Mouse (Mus musculus): ENCODE data around the gene Wnk2. TPM values are rescaled to one million over a fixed set of nuclear protein-coding genes. Genes with fewer than 3 reads are reported as not detected.
A peak's percentile ranks its signal among the peaks of the same experiment; 100 is the strongest.

Wnk2 gene
- polyA plus RNA-seq, 1 experiment from 2014 or later: not detected

DNA sequence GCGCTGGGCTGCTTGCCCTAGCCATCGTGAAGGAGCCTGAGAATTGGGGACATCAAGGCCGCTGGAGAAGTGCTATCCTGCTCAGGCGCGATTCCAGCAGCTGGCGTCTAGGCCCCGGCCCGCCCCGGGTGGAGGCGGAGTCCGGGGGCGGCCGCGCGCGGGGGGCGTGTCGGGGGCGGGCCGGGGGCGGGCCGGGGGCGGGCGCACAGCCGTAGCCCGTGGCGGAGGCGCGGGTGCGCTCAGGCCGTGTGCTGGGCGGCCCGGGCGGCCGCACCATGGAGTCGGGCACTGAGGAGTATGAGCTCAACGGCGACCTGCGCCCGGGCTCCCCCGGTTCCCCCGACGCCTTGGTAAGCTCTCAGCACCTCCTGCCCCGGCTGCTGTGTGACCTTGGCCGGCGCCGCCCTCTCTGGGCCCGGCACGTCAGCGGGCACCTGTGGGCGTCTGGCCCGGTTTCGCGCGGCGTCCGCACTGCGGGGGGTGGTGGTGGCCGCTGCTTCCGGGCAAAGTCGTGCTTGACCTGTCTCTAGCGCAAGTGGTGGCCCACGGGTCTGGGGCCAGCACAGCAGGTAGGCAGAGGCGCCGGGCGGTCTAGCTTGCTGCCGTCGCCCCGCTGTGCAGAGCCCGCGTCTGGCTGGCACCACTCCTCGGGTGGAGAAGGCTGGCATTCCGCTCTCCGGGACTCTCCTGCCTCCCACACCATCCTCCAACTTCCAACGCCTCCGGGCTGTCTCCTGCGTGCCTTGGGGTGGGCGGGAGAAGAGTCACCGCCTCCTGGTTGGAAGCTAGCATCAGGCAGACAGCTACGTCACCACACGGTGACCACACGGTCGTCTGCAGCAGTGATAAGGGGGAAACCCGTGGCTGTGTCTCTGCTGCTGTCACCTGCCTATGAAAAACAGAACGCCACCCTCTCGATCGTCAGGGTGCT, 39.7 kb upstream of the Wnk2 start, which contains the start of gene Ninj1:
Gene Ninj1, plus strand, starts transcription at position 198 of the 931 bp plus-strand sequence.
- peak within 1 kb of the TSS; percentile 68 for H3K4me3 ChIP-seq (ENCODE audit: inconsistent target)
- peaks cover 48% of the 10 kb centered on the region for H3K79me2 ChIP-seq (ENCODE audit: inconsistent target)
- WGBS (ENCODE audit: missing documents): under 1% methylated on average over 84 of the region's 87 CpGs
- H3K36me3 ChIP-seq (ENCODE audit: inconsistent target): no peaks in the 10 kb centered on the region
- peak within 1 kb of the TSS; percentile 99 for H3K27ac ChIP-seq

DNA sequence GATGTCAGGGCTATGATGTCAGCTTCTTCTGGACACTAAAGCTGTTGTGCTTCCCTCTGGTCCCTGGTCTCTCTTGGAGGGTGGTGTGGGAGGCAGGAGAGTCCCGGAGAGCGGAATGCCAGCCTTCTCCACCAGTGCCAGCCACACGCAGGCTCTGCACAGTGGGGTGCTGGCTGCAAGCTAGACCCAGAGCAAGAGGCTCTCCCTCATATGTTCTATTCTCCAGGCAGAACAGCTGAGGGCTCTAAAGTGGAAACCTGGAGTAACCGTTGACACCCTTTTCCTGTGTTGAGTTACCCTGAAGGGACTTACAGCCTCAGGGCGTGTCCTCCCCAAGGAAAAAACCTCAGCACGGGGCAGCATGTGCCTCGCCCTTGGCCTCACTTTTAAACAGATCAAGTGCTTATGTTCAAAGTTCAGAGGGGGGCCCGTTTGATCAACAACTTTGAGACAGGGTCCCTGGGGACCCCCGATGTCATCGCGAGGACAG, 39.0 kb upstream of the Wnk2 start:
- H3K36me3 ChIP-seq (ENCODE audit: inconsistent target): no peaks in the 10 kb centered on the region
- peak overlapping the region; percentile 67 for H3K27ac ChIP-seq
- peaks cover 41% of the 10 kb centered on the region for H3K79me2 ChIP-seq (ENCODE audit: inconsistent target)
- WGBS (ENCODE audit: missing documents): 29% methylated on average over 11 of the region's 11 CpGs
- no peak overlapping the region for H3K4me3 ChIP-seq (ENCODE audit: inconsistent target)

DNA sequence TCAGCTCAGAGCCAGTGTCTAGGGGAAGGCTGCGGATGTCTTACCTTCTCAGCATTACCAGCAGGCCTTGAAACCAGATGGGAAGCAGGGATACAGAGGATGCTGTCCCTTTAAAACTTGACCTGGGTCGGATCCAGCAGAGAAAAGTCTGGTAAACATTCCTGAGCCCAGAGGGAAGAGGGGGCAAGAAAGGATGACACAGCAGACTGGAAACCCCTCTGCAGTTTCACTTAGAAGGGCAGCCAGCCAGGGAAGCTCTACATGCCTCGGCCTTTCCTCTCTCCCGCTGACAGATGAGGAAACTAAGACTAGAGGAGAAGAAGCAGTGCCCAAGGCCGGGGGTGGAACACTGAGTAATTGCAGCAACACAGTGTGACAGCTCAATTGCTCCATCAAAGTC, 35.8 kb upstream of the Wnk2 start:
- 53% methylated on average over 4 of the region's 5 CpGs for WGBS (ENCODE audit: missing documents)
- no peak overlapping the region for H3K27ac ChIP-seq
- H3K36me3 ChIP-seq (ENCODE audit: inconsistent target): no peaks in the 10 kb centered on the region
- no peak overlapping the region for H3K4me3 ChIP-seq (ENCODE audit: inconsistent target)
- H3K79me2 ChIP-seq (ENCODE audit: inconsistent target): peaks cover 10% of the 10 kb centered on the region

DNA sequence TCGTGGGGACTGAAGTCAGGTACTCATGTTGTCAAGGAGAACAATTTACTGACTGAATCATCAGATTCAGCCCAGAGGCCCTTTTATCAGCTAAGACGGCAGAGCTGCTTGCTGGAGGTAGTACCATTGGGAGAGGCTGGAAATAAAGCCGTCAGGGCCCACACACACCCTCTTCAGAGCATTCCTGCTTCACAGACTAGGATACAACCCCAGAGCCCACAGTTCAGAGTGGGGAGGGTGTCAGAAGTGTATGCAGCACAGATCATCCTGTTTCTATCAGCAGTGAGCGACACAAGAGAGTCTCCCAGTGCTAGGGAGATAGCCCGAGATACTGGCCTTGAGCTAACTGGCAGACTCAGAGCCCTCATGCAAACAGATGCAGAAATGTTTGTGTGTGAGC, 35.3 kb upstream of the Wnk2 start:
- no peak overlapping the region for H3K27ac ChIP-seq
- 95% methylated on average over 5 of the region's 5 CpGs for WGBS (ENCODE audit: missing documents)
- peaks cover 5% of the 10 kb centered on the region for H3K79me2 ChIP-seq (ENCODE audit: inconsistent target)
- H3K36me3 ChIP-seq (ENCODE audit: inconsistent target): no peaks in the 10 kb centered on the region
- no peak overlapping the region for H3K4me3 ChIP-seq (ENCODE audit: inconsistent target)

DNA sequence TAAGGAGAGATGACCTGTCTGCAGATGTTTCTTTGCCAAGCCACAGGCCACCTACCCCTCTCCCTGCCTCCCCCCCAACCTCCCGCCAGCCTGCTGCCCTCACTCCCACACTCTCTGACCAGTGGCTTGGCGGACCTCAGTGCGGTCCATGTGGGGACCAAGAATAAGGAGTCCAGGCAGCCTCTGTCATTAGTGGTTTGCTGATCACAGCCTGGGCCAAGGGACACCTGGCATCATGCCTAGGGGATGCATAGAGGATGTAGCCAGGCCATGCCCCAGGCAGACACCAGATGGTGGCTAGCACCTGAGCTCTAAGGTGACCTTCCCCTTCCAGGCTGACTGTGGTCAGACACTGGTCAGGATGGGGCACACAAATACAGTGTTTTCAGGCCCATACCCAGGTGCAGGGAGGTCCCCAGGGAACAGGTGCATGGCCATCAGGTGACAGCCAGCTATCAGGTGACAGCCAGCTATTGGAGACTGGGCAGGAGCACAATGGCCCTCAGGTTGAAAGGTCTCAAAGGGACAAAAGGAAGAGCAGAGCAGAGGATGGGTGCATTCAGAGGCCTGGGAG, 33.7 kb upstream of the Wnk2 start:
- no peaks in the 10 kb centered on the region for H3K36me3 ChIP-seq (ENCODE audit: inconsistent target)
- no peaks in the 10 kb centered on the region for H3K79me2 ChIP-seq (ENCODE audit: inconsistent target)
- 80% methylated on average over 1 of the region's 3 CpGs for WGBS (ENCODE audit: missing documents)
- no peak overlapping the region for H3K4me3 ChIP-seq (ENCODE audit: inconsistent target)
- H3K27ac ChIP-seq: no peak overlapping the region

DNA sequence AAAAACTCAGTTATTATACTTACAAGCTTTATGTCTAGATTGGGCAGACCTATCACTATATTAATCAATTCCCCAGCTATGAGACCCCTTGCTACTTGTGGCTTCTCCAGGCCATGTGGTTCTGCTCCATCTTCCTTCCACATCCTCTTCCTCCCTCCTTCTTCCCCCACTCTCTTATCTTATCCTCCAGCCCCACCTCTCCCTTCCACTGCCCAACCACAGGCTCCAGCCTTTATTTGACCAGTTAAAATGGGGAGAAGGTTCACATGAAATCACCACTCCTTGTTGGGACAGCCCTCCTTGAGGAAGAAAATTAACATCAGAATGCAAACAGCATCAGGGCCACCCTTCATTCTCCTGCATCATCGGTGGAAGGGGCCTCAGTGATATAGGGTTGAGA, 32.9 kb upstream of the Wnk2 start:
- H3K27ac ChIP-seq: no peak overlapping the region
- H3K79me2 ChIP-seq (ENCODE audit: inconsistent target): no peaks in the 10 kb centered on the region
- 58% methylated on average over 1 of the region's 1 CpGs for WGBS (ENCODE audit: missing documents)
- no peak overlapping the region for H3K4me3 ChIP-seq (ENCODE audit: inconsistent target)
- no peaks in the 10 kb centered on the region for H3K36me3 ChIP-seq (ENCODE audit: inconsistent target)

DNA sequence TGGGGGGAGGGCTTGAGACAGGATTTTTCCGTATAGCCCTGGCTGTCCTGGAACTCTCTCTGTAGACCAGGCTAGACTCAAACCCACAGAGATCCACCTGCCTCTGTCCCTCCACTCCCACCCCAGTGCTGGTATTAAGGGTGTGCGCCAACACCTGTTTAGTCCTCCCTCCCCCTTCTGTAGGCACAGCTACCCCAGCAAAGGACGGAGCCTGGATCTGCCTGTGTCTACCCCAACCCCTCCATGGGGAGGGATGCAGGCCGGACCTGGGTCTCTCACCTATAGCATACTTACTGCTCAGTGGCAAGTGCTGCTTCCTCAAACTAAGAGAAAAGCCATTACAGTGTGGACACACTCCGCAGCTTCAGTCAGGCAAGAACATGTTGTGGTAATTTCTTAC, 32.5 kb upstream of the Wnk2 start:
- Histone ChIP-seq H3K36me3 (ENCODE audit: inconsistent target) (no peaks in the 10 kb centered on the region), H3K4me3 (ENCODE audit: inconsistent target) (no peak overlapping the region), H3K27ac (no peak overlapping the region), H3K79me2 (ENCODE audit: inconsistent target) (no peaks in the 10 kb centered on the region)
- WGBS (ENCODE audit: missing documents): 83% methylated on average over 5 of the region's 5 CpGs

DNA sequence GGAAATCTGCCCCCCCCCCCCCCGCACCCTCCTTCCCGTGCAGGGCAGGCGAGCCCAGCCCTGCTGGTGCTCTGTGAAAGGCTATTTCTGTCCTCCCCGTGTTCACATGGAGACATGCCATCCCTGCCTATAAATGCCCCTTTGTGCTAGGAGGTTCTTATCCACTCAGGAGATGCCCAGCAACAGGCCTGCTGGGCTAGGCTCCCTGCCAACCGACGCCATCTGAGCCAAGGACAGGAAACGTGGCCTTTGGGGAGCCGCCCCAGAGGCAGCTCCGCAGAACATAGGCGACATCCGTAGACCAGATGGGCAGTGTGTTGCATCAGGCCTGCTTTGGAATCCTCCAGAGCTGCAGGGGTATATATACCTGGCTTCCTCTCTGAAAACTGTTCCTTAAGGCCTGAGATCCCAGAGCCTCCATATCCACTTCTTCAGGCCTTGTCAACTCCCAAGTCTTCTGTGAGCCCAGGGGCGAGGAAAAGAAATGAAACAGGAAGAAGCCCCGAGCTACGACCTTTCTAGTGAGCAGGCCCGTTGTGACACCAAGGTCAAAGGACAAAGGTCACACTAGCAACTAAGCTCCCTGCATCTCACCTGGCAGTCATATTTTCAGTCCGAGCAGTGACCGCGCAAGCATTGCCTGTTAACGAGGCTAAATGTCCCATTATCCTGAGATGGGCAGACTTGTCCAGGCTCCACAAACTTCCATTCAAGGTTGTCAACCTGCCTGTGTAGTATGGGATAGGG, 31.2 kb upstream of the Wnk2 start:
- 61% methylated on average over 16 of the region's 19 CpGs for WGBS (ENCODE audit: missing documents)
- Histone ChIP-seq H3K79me2 (ENCODE audit: inconsistent target) (no peaks in the 10 kb centered on the region), H3K4me3 (ENCODE audit: inconsistent target) (no peak overlapping the region)

DNA sequence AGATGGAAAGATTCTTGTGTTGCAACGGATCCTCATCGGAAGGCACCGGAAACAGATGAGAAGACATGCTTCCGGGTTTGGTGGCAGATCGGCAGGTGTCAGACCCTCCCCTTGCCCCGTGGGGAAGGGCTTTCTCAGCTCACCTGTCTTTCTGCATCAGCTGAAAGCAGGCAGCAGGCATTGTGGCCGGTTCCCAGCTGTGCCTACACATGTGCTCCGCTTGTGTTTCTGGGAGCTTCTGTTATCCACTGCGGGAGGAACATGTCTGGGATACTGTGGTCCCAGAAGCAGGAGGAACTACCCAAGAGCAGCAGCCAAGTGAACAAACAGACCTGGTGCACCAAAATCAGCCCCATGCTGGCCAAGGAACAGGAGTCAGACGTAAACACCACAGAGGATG, 27.7 kb upstream of the Wnk2 start:
- no peak overlapping the region for H3K27ac ChIP-seq
- H3K79me2 ChIP-seq (ENCODE audit: inconsistent target): no peaks in the 10 kb centered on the region
- 88% methylated on average over 10 of the region's 10 CpGs for WGBS (ENCODE audit: missing documents)
- H3K4me3 ChIP-seq (ENCODE audit: inconsistent target): no peak overlapping the region
- H3K36me3 ChIP-seq (ENCODE audit: inconsistent target): no peaks in the 10 kb centered on the region

More for the DNA sequence above, 31.2 kb upstream of the Wnk2 start:
- Histone ChIP-seq H3K27ac (no peak overlapping the region), H3K36me3 (ENCODE audit: inconsistent target) (no peaks in the 10 kb centered on the region)

DNA sequence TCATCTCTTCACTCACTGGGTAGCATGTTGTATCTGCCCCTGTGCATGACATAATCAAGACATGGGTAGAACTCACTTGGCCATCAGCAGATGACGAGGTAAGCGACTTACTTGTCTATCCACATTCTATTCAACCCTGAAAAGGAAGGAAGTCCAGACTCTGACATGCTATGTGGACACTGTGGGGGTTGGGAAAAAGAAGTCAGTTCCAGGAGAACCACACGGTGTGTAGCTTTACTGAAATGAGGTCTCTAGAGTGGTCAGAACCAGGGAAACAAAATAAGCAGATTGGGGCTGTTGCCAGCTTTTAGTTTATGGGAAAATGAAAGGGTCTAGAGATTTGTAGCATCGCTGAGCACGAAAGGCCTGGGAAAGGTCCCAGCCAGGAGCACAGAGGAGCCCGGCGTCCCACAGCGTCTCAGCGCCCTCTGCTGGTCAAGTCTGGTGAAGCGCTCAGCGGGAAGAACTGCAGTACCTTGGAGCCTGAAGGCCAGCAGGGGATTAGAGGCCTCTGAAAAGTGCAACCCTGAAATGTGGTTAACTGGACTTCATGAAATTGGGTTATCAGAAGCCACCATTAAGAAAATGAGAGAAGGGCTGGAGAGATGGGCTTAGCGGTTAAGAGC, 25.3 kb upstream of the Wnk2 start:
- no peaks in the 10 kb centered on the region for H3K79me2 ChIP-seq (ENCODE audit: inconsistent target)
- 7% methylated on average over 11 of the region's 12 CpGs for WGBS (ENCODE audit: missing documents)
- no peak overlapping the region for H3K27ac ChIP-seq
- no peaks in the 10 kb centered on the region for H3K36me3 ChIP-seq (ENCODE audit: inconsistent target)
- H3K4me3 ChIP-seq (ENCODE audit: inconsistent target): no peak overlapping the region

DNA sequence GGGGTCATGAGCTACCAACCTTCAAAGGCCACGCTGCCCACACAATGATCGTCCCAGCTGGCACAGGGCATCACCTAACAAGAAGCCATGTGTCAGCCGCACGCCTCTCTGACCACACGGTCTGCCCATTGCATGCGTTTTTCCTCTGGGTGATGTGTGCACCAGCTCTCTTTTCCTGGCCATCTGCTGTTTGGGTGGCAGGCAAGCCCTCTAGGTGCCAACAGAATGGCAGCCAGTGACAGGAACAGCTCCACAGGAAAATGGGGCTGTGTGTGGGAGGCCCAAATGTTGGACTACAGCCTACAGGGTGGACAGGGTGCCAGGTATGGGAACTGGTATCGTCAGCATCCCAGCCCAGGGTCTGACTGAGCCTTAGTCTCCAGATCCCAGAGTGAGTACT, 24.5 kb upstream of the Wnk2 start:
- Histone ChIP-seq H3K79me2 (ENCODE audit: inconsistent target) (no peaks in the 10 kb centered on the region), H3K36me3 (ENCODE audit: inconsistent target) (no peaks in the 10 kb centered on the region), H3K4me3 (ENCODE audit: inconsistent target) (no peak overlapping the region), H3K27ac (no peak overlapping the region)
- WGBS (ENCODE audit: missing documents): 95% methylated on average over 7 of the region's 7 CpGs

DNA sequence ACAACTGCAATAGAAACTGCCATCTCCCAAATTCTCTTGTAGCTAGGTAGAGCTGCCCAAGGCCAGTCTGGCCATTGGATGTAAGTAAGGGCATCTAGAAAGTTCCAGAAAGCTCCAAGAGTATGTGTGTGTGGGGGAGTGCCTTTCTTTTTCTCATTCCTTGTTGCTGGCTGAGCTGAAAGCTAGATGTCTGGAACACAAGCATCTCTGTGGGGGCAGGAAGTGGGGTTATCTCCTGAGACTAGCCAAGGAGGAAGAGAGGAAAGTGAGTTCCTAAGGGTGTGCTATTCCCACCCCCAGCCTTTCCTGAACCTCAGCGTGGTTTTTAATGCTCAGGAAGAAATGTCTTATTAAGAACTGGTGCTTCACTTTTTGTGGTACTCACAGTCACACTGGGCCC, 23.9 kb upstream of the Wnk2 start:
- WGBS (ENCODE audit: missing documents): 25% methylated on average over 1 of the region's 1 CpGs
- Histone ChIP-seq H3K4me3 (ENCODE audit: inconsistent target) (no peak overlapping the region), H3K79me2 (ENCODE audit: inconsistent target) (no peaks in the 10 kb centered on the region), H3K27ac (no peak overlapping the region), H3K36me3 (ENCODE audit: inconsistent target) (no peaks in the 10 kb centered on the region)

DNA sequence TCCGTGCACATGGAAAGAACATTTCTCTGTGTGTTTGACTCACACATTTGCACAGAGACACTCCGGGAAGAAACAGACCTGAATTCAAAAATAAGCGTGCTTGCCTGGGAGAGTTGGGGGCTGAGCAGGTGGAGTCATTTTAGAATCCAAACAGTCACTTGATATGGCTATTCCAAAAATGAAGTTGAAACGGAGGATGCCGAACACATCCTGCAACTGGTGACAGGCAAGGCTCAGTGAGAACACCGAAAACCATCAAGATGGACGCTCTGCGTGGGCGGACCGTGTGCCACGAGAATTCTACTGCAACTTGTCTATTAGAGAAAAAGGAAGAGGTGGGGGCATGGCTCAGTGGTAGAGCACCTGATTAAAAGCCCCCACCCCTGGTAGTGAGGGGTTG, 22.8 kb upstream of the Wnk2 start:
- Histone ChIP-seq H3K27ac (no peak overlapping the region), H3K4me3 (ENCODE audit: inconsistent target) (no peak overlapping the region), H3K36me3 (ENCODE audit: inconsistent target) (no peaks in the 10 kb centered on the region), H3K79me2 (ENCODE audit: inconsistent target) (no peaks in the 10 kb centered on the region)
- 98% methylated on average over 11 of the region's 11 CpGs for WGBS (ENCODE audit: missing documents)

DNA sequence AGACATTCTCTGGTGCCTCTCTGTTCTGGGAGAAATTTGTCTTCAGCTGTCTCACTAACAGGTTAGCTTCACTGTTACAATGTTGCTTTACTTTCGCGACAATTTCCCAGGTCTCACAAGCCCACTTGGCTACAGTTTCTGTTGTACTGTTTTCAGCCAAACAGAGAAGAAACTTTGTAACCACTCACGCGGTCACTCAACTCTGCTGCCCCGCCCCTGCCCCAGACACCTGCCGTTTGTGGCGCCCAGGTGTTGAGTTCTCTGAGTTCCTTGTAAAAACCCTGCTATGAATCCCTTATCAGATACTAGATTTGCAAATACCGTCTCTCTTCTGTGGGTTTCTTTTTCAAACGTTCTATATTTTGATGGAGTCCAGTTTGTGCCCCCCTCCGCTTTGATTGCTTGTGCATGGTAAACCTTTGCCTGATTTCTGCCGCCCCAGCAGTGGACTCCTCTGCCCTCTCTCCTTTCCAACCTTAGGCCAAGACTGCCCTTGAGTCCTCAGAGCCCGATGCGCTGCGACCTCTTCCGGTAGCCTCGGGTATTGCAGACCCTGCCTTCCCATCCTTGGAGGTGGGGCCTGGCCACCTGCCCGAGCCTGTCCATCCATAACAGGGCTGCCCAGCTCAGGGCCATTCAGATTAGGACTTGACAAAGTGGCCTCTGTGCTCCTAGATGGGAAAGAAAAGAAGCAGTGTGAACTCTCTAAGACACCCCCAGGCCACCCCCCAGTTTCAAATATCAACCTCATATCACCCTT, 21.8 kb upstream of the Wnk2 start:
- WGBS (ENCODE audit: missing documents): 40% methylated on average over 16 of the region's 17 CpGs
- Histone ChIP-seq H3K79me2 (ENCODE audit: inconsistent target) (no peaks in the 10 kb centered on the region), H3K27ac (no peak overlapping the region), H3K4me3 (ENCODE audit: inconsistent target) (no peak overlapping the region), H3K36me3 (ENCODE audit: inconsistent target) (no peaks in the 10 kb centered on the region)

Data from macrophage (primary cell).